Mouse (Mus musculus): ENCODE data around the gene Klhdc8a. TPM values are rescaled to one million over a fixed set of nuclear protein-coding genes. Genes with fewer than 3 reads are reported as not detected.
"Not testable (repeated sequence)": the region's sequence is repeated elsewhere in the genome, so short reads cannot be mapped to it uniquely, and the experiment has no call there.

Klhdc8a gene
- polyA plus RNA-seq, 1 experiment from 2014 or later, result 0.30 TPM

DNA sequence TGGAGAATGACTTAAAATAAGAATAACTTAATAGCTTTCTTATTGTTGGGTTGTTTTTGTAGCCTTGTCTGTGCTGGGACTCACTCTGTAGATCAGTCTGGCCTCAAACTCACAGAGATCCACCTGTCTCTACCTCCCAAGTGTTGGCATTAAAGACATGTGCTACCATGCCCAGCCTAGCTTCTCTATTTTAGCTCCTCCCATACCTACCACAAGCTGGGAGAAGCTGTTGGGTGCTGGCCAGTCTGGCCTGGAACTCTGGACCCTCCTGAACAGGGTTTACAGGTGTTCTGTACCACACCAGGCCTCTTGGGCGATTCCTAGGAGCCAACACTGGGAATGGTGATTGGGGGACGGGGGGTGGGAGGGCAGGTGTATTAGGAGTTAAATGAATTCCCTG, 44.8 kb downstream of the Klhdc8a start:
- DNase-seq (ENCODE audit: extremely low spot score, low spot score), result no peak
- WGBS, result 83% methylated on average over 2 of the region's 2 CpGs
- Histone ChIP-seq H3K4me3 (no peak overlapping the region), H3K36me3 (replicated peaks) (no peaks in the 10 kb centered on the region), H3K9me3 (no peaks in the 10 kb centered on the region), H3K27me3 (ENCODE audit: poor library complexity, severe bottlenecking) (no peaks in the 10 kb centered on the region), H3K4me1 (peaks cover 23% of the 10 kb centered on the region), H3K27ac (no peak overlapping the region)

DNA sequence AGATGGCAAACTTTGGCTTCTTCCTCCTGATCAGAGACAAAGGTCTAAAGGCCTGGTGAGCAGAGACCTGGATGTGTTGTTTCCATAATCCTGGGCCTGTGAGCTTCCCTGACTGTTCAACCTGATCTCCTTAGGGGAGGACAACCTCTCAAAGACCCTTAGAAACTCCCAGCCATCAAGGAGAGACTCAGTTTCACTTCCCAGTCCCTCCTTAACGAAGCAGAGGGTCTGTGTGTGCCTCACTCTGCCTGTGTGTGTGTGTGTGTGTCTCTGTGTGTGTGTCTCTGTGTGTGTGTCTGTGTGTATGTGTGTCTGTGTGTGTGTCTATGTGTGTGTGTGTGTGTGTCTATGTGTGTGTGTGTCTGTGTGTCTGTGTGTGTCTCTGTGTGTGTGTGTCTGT, 45.2 kb downstream of the Klhdc8a start:
- Histone ChIP-seq H3K4me1 (peaks cover 19% of the 10 kb centered on the region), H3K36me3 (replicated peaks) (no peaks in the 10 kb centered on the region), H3K27ac (no peak overlapping the region), H3K9me3 (no peaks in the 10 kb centered on the region), H3K4me3 (no peak overlapping the region), H3K27me3 (ENCODE audit: poor library complexity, severe bottlenecking) (no peaks in the 10 kb centered on the region)
- DNase-seq (ENCODE audit: extremely low spot score, low spot score), result no peak
- 74% methylated on average over 1 of the region's 1 CpGs for WGBS

DNA sequence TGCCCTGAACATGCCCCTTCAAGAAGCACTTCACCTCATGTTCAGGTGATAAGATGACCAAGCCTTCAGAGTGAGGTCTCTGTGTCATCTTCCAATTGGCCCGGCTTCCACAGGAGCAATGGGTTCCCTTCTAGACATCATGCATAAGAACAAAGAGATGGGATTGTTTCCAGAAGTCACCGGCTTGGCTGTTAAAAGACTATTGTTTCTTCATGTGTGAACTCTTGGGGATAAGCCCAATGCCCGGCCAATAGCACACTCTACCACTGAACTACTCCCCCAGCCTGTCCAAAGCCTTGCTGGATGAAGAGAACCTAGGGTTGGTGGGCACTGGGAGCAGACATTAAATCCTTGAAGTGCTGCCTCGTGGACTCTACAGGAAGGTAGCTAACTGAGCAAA, 47.1 kb downstream of the Klhdc8a start:
- no peak overlapping the region for H3K27ac ChIP-seq
- DNase-seq (ENCODE audit: extremely low spot score, low spot score), result no peak
- no peak overlapping the region for H3K4me3 ChIP-seq
- no peaks in the 10 kb centered on the region for H3K36me3 ChIP-seq (replicated peaks)
- H3K27me3 ChIP-seq (ENCODE audit: poor library complexity, severe bottlenecking), result no peaks in the 10 kb centered on the region
- H3K9me3 ChIP-seq, result no peaks in the 10 kb centered on the region; the same call in 1 of the 2 replicates
- 85% methylated on average over 4 of the region's 4 CpGs for WGBS
- H3K4me1 ChIP-seq, result peaks cover 10% of the 10 kb centered on the region; the same call in 1 of the 2 replicates

DNA sequence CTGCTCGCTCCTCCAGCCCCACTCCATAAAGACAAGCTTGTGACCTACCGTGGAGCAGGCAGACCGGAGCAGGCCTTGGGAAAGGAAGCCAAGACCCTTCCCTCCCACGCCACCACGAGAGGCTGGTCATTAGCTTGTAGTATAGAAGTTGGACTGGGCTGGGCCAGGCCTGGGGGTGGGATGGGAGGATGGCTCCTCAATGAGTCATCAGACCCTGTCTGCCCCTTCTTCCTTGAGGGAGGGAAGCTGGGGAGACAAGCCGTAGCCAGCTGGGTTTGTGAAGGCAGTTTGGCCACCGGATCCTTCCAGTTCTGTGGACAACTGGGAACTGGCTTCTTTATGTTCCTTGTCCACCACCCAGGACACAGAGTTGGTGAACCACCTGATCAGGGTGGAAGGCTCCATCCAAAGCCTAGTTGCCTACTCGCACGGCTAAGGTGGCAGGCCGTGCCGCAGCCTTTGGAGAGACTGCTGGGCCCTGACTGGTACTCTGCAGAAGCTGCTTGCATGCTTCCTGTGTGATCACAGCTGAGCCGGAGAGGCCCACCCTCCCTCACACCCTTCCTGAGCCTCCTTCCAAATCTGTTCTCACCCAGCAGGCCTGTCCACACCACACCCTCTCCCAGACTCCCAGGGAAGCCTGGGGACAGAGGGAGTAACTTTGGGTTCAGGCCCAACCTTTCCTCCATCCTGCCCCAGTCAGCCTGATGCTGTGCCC, 47.9 kb downstream of the Klhdc8a start:
- DNase-seq (ENCODE audit: extremely low spot score, low spot score), result no peak
- Histone ChIP-seq H3K4me3 (no peak overlapping the region), H3K27ac (peak overlapping the region; percentile 54), H3K9me3 (peaks cover 6% of the 10 kb centered on the region; the same call in 1 of the 2 replicates), H3K36me3 (replicated peaks) (0 out of 2 replicates have a peak, but pooled peaks cover 3% of the 10 kb centered on the region), H3K4me1 (peaks cover 10% of the 10 kb centered on the region; the same call in 1 of the 2 replicates), H3K27me3 (ENCODE audit: poor library complexity, severe bottlenecking) (no peaks in the 10 kb centered on the region)
- WGBS, result 89% methylated on average over 12 of the region's 12 CpGs

DNA sequence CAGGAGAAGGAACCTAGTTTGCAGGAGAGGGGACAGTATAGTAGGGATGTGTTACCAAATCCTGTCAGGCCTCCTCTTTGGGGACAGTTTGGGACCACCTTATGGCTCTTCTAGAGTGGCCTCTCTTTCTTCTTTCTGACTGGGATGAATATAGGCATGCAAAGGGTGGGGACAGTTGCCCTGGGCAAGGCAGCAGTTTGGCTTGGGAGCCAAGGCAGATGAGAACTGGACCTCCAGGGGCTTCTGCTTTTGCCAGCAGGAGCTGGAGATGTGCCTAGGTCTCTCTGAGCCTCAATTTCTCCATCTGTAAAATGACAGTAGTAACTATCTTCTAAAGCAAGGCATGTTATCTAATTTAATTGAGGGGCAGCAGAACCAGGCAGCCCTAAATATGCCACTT, 48.5 kb downstream of the Klhdc8a start:
- no peaks in the 10 kb centered on the region for H3K27me3 ChIP-seq (ENCODE audit: poor library complexity, severe bottlenecking)
- no peak for DNase-seq (ENCODE audit: extremely low spot score, low spot score)
- peaks cover 6% of the 10 kb centered on the region; the same call in 1 of the 2 replicates for H3K9me3 ChIP-seq
- H3K4me1 ChIP-seq, result peaks cover 6% of the 10 kb centered on the region; the same call in 1 of the 2 replicates
- no peak overlapping the region for H3K4me3 ChIP-seq
- H3K36me3 ChIP-seq (replicated peaks), result 0 out of 2 replicates have a peak, but pooled peaks cover 3% of the 10 kb centered on the region
- peak overlapping the region; percentile 54; the same call in 1 of the 2 replicates for H3K27ac ChIP-seq

DNA sequence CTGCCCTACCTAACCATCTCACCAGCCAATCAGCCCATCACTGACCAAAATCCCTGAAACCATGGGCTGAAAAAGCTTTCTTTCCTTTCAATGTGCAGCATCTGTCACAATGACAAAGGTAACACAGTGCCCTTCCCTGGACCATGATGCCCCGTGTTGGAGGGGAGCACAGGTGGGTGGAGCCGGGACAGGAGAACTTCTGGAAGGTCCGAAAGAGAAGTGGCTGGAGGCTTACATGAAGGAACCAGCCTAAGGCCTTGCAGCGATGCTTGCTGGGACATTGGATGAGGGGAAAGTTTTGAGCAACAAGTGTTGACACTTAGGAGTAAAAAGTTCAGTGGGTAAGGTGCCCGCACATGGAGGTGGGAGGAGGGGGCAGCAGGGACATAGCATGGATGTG, 50.0 kb downstream of the Klhdc8a start:
- WGBS, result 90% methylated on average over 5 of the region's 5 CpGs
- no peak for DNase-seq (ENCODE audit: extremely low spot score, low spot score)
- H3K4me3 ChIP-seq, result no peak overlapping the region
- peak overlapping the region; percentile 51; the same call in 1 of the 2 replicates for H3K27ac ChIP-seq
- peaks cover 6% of the 10 kb centered on the region; the same call in 1 of the 2 replicates for H3K9me3 ChIP-seq
- H3K36me3 ChIP-seq (replicated peaks), result 0 out of 2 replicates have a peak, but pooled peaks cover 3% of the 10 kb centered on the region
- H3K4me1 ChIP-seq, result peaks cover 4% of the 10 kb centered on the region; the same call in 1 of the 2 replicates
- no peaks in the 10 kb centered on the region for H3K27me3 ChIP-seq (ENCODE audit: poor library complexity, severe bottlenecking)

DNA sequence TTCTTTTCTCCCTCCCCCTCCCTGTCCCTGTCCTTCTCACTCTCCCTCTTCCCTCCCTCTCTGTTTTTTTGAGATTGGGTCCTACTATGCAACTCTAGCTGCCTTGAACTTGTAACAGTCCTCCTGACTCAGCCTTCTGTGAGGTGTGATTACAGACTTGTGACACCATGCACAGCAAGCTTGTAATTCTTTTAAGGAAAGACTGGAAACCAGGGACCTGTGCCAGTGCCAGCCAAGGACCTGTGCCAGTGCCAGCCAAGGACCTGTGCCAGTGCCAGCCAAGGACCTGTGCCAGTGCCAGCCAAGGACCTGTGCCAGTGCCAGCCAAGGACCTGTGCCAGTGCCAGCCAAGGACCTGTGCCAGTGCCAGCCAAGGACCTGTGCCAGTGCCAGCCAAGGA, 50.6 kb downstream of the Klhdc8a start:
- H3K4me3 ChIP-seq; H3K27me3 ChIP-seq (ENCODE audit: poor library complexity, severe bottlenecking); H3K27ac ChIP-seq; H3K9me3 ChIP-seq; DNase-seq (ENCODE audit: extremely low spot score, low spot score); H3K36me3 ChIP-seq (replicated peaks): not testable (repeated sequence)
- peaks cover 10% of the 10 kb centered on the region for H3K4me1 ChIP-seq

DNA sequence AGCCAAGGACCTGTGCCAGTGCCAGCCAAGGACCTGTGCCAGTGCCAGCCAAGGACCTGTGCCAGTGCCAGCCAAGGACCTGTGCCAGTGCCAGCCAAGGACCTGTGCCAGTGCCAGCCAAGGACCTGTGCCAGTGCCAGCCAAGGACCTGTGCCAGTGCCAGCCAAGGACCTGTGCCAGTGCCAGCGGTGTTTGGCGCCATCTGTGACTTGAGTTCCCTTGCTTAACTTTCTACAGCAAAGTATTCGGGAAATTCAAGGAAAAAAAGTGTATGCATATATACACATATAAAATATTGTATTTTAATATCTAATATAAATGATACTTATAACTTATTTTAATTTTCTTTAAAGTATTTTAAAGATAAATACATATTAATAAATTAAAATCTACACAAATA, 51.2 kb downstream of the Klhdc8a start:
- not testable (repeated sequence) for H3K27ac ChIP-seq; H3K27me3 ChIP-seq (ENCODE audit: poor library complexity, severe bottlenecking); H3K36me3 ChIP-seq (replicated peaks); DNase-seq (ENCODE audit: extremely low spot score, low spot score); H3K9me3 ChIP-seq; H3K4me3 ChIP-seq
- WGBS, result 96% methylated on average over 3 of the region's 3 CpGs
- H3K4me1 ChIP-seq, result peaks cover 14% of the 10 kb centered on the region

DNA sequence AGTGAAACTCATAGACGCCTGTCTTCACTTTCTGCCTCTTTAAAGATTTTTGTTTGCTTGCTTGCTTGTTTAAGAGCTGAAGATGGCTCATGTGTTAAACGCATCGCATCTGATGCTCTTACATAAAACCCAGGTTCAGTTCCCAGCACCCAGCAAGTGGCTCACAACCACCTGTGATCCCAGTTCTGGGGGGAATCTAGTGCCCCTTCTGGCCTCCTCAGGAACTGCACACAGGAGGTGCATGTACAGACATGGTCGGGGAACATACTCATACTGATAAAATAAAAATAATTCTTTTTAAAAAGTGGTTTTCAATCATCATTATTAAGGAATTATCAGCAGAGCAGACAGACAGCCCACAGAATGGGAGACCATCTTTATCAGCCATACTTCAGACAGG, 52.6 kb downstream of the Klhdc8a start:
- no peaks in the 10 kb centered on the region for H3K27me3 ChIP-seq (ENCODE audit: poor library complexity, severe bottlenecking)
- peaks cover 6% of the 10 kb centered on the region; the same call in 1 of the 2 replicates for H3K9me3 ChIP-seq
- DNase-seq (ENCODE audit: extremely low spot score, low spot score), result no peak
- H3K27ac ChIP-seq, result no peak overlapping the region
- peaks cover 29% of the 10 kb centered on the region for H3K4me1 ChIP-seq
- H3K4me3 ChIP-seq, result no peak overlapping the region
- 96% methylated on average over 4 of the region's 4 CpGs for WGBS
- H3K36me3 ChIP-seq (replicated peaks), result peaks cover 5% of the 10 kb centered on the region; the same call in 1 of the 2 replicates

DNA sequence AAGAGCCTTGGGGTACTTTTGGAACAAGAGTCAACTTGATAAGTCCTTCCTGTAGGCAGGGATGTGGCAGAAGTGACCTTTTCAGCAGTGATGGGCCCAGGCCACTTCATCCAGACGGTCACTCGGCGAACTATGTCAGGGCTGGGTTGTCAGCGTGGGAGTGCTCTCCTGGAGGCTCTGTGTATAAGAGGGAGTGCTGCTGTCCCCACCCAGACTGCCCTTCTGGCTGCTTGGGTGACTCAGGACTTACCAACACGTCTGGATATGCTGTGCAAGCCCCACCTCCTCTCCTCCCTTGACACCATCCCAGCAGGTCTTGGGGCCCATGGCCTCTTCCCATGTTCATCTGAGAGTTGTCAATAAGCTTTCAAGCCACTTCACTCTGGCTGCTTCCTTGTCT, 55.0 kb downstream of the Klhdc8a start:
- peaks cover 6% of the 10 kb centered on the region; the same call in 1 of the 2 replicates for H3K9me3 ChIP-seq

DNA sequence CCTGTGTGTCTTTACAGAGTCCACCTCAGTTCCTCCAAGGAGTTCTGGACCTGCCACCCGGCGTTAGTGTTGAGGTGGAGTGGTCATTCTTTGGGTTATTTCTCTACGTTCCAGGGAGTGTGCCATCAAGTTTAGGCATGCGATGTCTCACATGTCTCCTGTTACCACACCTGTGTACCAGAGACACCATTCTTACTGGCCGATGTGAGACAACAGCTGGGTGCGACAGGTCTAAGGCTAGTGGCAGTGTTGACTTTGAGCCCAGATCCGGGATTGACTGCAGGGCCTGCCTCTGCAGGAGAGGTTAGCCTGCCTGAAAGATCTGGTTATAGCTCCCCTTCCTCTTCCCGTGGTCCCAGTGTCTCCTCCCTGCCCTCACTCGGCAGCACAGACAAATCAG, 55.8 kb downstream of the Klhdc8a start:
- DNase-seq (ENCODE audit: extremely low spot score, low spot score), result no peak
- Histone ChIP-seq H3K4me1 (peaks cover 35% of the 10 kb centered on the region), H3K36me3 (replicated peaks) (peaks cover 37% of the 10 kb centered on the region), H3K9me3 (peaks cover 6% of the 10 kb centered on the region; the same call in 1 of the 2 replicates), H3K27ac (peak overlapping the region; percentile 86), H3K27me3 (ENCODE audit: poor library complexity, severe bottlenecking) (no peaks in the 10 kb centered on the region), H3K4me3 (no peak overlapping the region)
- 82% methylated on average over 9 of the region's 9 CpGs for WGBS

More for the DNA sequence above, 55.0 kb downstream of the Klhdc8a start:
- no peak for DNase-seq (ENCODE audit: extremely low spot score, low spot score)
- WGBS, result 75% methylated on average over 5 of the region's 5 CpGs
- Histone ChIP-seq H3K36me3 (replicated peaks) (peaks cover 29% of the 10 kb centered on the region), H3K4me3 (no peak overlapping the region), H3K27ac (peak overlapping the region; percentile 86), H3K27me3 (ENCODE audit: poor library complexity, severe bottlenecking) (no peaks in the 10 kb centered on the region), H3K4me1 (peaks cover 35% of the 10 kb centered on the region)

DNA sequence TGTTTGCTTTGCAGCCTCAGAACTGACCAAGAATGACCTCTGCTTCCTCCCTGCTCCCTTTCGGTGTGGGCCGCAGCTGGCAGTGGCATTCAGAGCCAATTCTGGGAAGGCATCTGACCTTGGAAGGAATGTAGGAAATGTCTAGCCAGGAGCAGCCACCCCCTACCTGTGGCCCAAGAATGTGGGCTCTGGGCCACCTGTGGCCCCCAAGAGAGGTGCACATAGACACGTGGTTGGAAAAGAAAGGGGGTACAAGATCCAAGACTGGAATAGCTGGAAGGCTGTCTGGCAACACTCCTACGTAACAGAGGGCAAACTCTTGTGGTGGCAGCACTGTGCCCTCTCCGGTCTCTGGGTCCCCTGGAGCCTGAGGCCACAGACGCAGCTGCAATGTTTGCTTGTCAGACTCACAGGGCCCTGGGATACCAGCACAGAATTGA, 56.8 kb downstream of the Klhdc8a start:
- Histone ChIP-seq H3K27ac (peak overlapping the region; percentile 86), H3K9me3 (peaks cover 6% of the 10 kb centered on the region; the same call in 1 of the 2 replicates), H3K36me3 (replicated peaks) (peaks cover 47% of the 10 kb centered on the region), H3K4me1 (peaks cover 35% of the 10 kb centered on the region), H3K27me3 (ENCODE audit: poor library complexity, severe bottlenecking) (no peaks in the 10 kb centered on the region), H3K4me3 (no peak overlapping the region)
- 53% methylated on average over 6 of the region's 6 CpGs for whole genome bisulfite sequencing
- no peak for DNase-seq (ENCODE audit: extremely low spot score, low spot score)

DNA sequence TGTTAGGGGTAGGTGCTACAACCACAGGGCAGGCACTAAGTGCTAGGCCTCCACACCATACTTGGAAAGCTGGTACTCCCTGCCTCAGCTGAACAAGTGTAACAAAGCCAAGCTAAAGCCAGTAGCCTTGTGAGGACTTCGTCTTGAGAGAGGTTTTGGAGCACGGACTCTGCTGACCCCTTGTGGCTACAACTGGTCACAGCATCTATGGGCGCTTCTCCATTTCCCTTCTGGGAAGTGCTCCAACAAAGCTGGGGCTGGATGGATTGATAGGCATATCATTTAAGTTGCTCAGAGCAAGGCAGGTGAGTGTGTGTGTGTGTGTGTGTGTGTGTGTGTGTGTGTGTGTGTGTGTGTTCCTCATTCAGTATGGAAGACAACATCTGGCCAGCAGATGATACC, 57.4 kb downstream of the Klhdc8a start:
- peaks cover 51% of the 10 kb centered on the region for H3K36me3 ChIP-seq (replicated peaks)
- no peak overlapping the region for H3K4me3 ChIP-seq
- H3K27ac ChIP-seq, result peak overlapping the region; percentile 86
- H3K9me3 ChIP-seq, result peaks cover 3% of the 10 kb centered on the region; the same call in 1 of the 2 replicates
- WGBS, result 2% methylated on average over 3 of the region's 3 CpGs
- DNase-seq (ENCODE audit: extremely low spot score, low spot score), result peak; percentile 90
- peaks cover 35% of the 10 kb centered on the region for H3K4me1 ChIP-seq
- H3K27me3 ChIP-seq (ENCODE audit: poor library complexity, severe bottlenecking), result no peaks in the 10 kb centered on the region
